Mouse (Mus musculus) urinary bladder, adult 2 months (tissue): ENCODE results near the gene Slc25a10. TPM values are rescaled to one million over a fixed set of nuclear protein-coding genes. Genes with fewer than 3 reads are reported as not detected.

Experiments used
- DNase-seq: peaks from one replicate; pipeline ENCODE4 v3.0.0; 2022; ENCODE audit warnings: low spot score
- polyA plus RNA-seq: library from polyadenylated mRNA; depleted of rRNA; stranded (reverse); fragments of >200 nt; gene quantifications from 2 replicates; pipeline ENCODE4 v1.2.3, GENCODE M21; 2012

The Slc25a10 gene
- polyA plus RNA-seq, 1 experiment: 115 TPM

DNA sequence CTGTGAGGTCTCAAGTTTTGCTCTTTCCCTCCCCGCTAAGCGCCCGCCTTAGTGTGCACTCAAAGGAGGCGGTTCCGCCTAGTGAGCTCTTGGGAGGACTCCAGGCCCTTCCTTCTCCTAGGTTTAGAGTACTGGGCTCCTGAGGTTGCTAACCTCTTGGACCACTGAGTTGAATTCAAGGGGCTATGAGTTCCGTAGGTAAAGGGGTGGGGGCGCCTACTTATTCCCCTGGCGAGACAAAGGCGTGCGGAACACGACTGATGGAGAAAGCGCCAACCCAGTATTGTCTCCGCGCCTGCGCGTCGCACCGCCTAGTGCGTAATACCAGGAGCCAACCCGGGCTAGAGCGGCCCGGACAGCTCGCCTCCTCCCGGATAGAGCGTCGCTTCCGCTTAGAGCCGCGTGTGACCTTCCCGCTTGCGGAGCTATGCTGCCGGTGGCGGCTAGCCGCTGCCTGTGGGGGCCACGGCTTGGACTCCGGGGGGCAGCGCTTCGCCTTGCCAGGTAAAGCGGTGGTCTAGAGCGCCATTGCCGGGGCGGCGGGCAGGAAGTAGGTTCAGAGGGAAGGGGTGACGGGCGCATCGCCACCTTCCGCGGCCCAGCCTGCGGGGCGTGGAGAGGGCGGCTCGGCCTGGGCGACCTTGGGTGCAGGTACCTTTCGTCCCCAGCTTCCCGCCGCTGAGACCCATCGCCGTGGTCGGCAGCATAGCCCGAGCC, 7.2 kb upstream of the Slc25a10 start, which contains the start of gene Mrpl12:
TSS of gene Mrpl12 (plus strand) at position 349 of the 717 bp plus-strand sequence.
- peak; percentile 78 for DNase-seq

DNA sequence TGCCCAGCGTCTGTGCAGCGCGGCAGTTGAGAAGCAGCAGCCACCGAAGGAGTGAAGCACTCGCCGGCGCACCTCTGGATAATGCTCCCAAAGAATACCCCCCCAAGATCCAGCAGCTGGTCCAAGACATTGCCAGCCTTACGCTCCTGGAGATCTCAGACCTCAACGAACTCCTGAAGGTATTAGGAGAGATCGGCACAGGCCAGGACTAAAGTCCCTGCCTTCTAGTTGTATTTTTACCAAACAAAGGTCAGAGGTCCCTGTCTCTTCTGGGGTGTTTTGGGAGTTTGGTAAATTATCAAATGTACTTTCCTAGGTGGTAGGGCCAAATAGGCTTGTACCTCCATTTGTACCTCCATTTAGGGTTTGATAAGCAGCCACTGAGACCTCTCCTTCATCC, 6.4 kb upstream of the Slc25a10 start:
- no peak for DNase-seq

DNA sequence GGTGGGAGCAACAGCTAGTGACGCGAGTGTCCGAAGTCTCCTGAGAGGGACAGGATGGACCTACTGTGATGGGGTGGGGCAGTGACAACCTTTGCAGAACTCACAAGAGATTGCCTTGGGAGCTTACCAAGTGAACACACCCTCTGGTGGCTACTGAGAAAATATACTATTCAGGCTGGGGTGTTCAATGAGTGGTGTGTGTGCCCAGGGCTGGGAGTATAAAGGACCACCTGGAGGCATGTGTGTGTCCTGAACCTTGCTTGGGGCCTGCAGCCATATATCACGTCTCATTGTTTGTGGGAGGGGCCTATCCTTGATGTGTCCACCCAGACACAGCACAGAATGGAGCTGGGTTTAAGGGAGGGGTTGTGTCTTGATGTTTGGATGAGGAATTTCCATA, 3.1 kb upstream of the Slc25a10 start:
- DNase-seq: no peak

DNA sequence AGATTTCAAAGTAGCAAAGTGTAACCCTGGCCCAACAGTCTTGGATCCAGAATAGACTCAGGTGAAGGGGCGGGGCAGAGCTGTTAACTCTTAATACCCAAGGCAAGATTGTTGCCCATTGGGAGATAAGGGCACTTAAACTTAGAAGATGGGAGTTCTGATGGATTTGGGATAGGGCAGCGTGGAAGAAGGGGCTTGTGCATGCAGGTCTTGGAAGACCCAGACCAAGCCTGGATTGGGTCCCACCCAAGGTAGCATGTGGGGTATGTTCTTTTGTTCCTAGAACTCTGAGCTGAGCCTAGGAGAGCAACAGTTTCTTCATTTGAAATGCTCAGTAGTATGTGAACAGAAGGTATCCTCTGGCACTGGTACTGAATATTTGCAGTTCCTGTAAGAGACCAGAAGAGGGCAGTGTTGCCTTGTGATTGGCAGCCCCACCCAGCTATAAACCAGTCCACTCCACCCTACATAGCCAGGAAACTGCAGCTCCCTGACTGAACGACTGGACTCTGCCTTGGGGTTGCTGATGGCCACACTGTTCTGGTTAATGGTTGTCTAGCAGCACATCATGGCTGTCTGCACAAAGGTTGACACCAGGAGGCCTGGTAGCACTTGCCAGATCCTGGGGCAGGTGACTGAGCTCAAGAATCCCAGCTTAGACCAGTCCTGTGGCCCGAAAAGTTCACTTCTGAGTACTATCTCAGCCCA, 2.4 kb upstream of the Slc25a10 start:
- DNase-seq: no peak

DNA sequence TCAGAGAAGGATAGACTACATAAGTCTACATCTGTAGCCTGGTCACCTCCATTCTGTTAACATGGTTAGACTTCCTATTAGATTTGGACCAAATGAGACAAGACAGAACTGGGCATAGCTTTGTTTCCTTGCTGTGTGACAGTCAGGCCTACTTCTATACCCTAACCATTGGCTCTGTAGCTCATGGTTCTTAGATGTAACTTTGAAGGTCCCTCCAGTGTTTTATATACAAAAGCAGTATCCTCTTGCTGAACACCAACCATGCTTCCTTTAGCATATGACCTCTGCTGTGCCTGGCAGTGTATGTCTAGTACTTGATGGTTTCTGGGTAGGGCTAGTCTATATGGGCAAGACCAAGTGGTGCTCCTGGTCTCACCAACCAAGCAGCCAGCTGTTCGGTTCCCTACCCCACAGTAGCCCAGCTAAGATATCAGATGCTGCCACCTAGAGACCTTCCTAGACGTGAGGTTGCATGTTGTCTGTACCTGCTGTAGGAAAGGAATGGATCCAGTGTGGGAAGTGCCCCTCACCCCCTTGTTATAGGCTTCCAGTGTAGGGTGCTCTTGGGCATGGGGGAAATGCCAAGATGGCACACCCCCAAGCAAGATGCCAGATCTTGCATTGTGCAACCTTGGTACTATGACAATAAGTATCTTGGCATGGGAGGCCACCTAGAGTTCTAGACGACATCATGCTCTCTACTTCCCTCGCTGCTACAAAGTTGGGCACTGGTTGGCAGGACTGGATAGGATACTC, 1.2 kb upstream of the Slc25a10 start:
- DNase-seq: no peak

DNA sequence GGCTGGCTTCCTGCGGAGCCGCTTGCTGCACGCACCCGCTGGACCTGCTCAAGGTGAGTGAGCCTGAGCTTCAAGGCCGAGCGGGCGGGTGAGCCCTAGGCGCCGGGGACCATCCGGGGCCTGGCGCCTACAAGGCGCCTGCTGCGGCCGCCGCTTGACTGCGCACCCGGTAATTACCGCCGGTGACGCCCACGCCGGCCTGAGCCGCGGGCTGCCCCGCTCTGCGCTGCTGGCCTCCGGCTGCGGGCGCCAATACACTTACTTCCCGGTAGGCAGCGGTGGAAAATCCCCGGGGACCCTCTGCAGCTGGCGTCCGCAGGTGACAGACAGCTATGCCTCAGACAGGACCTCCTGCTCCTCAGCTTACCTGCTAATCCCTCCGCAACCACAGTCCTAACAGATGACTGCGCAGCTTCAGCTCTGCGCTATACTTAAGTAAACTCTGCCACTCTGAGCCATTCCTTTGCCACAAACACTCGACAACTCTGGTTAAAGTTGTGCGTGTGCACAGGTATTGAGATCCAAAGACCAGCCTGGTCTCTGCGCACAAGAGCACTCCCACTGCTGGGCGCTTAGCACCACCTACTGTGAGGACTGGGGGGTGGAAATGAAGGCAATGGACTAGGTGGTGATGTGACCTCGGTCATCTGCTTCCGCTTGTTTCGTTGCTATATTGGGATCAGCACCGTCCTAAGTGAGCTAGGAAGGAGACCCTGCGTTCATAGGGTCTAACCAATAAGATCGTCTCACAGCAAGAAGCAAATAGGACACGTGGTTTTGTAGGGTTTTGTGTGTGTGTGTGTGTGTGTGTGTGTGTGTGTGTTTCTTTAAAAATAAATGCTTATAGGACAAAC, 611 bp downstream of the Slc25a10 start:
- no peak for DNase-seq

DNA sequence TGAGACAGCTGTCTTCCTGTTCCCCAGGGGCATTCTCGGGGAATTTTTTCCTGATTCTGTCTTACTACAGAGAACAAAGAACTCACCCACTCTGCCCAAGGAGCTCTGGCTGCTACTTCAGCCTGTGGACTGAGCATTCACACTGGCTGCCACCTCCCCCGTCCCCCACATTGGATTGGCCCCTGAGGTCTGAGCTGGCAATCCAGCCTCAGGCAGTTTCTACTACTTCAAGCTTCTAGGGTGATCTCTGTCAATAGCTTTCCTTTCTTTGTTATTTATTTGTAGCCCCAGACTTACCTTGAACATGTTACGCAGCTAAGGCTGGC, 1.2 kb downstream of the Slc25a10 start:
- DNase-seq: no peak

DNA sequence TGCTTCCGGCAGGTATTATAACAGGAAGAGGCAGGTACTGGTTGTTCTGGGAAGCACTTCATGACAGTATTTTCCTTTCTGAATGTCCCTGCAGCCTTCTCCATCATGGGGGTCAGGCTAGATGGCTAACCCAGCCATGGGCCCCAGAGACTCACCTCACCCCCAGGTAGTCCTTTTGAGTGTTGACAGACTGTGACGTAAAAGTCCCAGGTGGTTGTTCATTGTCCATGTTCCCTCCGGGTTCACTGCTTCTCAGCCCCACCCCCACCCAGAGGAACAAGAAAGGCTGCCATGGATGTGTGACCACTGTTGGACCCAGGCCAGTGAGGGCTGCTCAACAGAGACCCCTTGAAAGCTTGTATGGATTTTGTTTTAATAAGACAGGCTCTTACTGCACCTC, 1.7 kb downstream of the Slc25a10 start:
- no peak for DNase-seq

DNA sequence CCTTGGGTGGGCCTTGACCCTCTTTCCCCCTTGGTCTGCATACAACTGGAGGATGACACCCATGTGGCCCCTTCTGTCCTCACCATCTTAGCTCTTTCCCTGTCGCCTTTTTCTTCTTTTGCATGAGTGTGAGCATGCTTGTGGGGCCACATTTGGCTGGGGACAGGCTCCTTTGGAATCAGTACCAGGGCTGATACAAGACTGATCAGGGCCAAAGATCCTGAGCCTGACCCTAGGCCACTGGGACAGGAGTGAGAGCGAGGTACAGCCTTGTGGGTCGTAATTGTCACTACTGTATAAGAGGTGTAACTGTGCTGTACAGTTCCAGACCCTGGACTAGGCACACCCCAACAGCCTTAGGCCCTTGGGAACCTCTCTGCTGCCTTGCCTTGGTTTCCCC, 2.3 kb downstream of the Slc25a10 start:
- DNase-seq: no peak

DNA sequence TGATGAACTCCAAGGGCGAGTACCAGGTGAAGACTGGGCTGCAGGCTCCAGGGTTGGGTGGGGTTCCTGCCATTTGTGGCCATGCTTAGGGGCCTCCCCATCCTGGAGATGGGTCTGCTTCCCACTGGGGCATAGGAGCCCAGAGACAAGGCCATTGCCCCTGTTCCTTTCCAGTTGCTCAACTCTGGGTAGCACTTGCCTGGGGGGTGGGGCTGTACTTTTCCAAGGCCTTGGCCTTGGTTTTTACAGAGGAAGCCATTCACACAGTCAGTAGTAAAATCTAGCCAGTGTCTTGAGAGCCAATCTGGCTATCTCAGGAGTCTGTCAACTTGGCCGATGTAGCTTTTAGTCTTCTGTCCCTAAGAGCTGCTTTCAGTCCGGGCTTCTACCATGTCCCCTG, 5.8 kb downstream of the Slc25a10 start:
- DNase-seq: no peak

DNA sequence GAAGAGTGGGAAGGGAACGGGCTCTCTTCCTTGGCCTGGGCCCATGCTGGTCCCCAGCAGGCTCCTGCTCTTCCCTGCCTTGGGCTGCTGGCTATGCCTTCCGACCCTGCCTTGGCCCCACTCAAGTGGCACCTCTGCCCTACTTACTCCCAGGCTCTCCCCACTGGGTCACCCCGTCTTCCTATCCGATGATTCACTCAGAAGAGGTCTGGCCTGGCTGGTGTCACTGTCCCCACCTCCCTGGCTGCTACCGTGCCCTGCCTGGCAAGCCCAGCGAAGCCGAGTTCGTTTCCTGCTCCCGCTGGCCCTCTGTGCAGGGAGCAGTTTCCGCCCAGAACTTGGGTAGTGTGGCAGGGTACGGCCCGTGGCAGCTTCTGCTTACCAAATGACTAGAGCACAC, 6.6 kb downstream of the Slc25a10 start:
- DNase-seq: no peak

DNA sequence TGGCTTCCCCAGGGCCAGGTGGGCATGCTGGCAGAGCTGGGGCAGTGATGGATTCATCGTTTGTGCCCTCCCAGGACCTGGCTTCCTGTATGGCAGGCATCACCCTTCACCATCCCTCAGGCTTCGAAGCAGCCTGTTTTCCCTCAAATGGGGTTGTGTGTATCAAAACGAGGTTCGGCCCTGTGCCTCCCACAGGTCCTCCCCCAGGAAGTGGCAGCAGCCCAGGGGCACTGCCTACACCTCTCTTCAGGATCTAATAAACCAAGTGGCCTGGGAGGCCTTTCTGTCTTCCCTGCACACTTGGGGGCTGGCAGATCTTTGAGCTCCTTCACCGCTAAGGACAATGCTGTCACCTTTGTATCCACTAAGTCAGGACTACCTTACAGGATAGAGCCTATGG, 7.3 kb downstream of the Slc25a10 start:
- DNase-seq: no peak

DNA sequence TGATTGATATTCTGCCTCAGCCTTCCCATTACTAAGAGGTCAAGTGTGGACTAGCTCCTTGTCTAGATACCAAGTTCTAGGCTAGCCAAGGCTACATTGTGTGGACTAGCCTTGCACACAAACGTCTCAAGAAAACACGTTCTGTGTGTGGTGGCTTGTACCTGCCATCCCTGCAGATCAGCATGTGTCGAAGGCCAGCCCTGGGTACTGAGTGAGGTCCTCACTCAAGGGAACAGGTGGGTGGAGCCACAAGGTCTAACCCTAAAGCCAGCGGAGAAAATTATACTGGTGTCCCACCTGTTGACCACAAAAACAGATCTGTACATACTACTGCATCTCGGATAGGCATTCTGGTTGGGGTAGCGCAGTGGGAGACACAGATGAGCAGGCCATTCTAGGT, 8.3 kb downstream of the Slc25a10 start:
- DNase-seq: no peak

DNA sequence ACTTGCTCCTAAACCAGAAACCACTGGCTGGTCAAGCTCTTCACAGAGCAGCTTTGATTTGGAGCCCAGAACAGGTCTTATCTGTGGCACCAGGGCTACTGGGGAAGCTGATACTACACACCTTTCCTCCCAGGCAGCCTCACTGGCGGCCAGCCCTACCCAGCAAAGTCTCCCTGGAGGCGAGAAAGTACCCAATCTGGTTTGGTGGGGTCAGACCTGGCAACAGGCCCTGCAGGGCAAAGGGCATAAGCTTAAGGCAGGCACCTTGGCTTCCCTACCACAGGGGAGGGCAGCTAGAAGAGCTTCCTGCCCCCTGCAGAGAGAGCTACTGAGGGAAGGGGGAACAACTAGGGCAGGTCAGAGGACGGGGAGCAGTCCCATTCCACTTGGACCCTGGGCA, 8.7 kb downstream of the Slc25a10 start:
- peak; percentile 67 for DNase-seq

DNA sequence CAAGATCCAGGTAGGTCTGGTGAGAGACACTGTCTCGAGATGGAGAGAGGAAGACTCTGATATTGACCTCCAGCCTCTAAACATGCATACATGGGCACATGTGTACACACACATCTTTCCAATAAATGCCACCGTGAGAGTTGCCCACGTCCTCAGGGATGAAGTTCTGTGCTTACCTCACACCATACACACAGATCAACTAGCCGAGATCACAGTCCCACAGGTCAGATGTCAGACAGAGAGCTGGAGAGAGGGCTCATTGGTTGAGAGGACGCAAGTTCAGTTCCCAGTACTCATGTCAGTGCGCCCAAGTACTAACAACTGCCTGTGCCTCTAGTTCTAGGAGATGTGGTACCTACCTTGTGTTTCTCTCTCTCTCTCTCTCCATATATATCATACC, 9.4 kb downstream of the Slc25a10 start:
- no peak for DNase-seq

DNA sequence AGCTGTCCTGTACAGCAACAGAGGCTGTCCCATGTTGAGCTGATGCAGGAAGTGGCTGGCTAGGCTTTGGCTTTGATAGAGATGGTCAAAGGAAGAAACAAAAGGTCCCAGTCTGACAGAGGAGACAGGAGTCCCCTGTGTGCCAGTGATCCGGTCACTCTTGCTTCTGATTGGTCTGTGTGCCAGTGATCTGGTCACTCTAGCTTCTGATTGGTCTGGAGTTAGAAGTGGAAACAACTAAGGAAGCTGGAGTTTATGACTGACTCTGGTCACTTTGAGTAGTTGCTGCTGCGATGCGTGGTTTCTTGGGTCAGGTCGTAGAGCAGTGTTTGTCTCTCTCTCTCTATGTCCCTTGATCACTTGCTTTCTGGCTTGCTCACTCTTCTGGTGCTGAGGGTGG, 10.1 kb downstream of the Slc25a10 start:
- no peak for DNase-seq

DNA sequence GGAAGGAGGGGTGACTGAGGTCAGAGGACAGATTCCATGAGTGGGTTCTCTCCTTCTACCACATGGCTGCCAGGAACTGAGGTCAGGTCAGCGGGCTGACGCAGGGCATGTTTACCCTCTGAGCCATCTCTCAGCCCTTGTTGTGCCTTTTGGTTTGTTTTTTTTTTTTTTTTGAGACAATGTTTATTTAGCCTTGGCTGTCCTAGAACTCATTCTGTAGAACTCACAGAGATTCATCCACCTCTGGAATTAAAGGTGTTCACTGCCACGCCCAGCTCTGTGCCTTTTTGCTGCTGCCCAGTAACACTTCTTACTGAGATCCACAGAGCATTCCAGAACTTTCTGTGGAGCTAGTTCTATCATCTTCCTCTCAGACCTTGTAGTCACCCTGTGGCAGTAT, 14.0 kb downstream of the Slc25a10 start:
- no peak for DNase-seq

DNA sequence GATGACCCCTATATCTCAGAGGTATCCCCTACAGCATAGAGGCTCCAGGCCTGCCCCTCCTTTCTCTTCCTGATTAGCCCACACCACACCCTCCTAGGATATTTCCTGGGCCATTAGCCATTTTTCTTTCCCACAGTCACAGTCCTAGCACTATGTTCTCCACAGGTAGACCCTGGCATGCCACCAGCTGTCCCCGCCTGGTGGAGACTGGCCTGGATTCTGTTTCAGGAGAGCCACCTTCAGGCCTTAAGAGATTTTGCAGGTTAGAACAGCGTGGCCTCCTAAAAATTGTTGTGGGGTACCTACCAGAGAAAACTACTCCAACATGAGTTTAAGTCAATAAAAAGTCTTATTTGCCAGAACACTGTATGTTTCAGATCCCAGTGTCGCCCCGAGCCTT, 15.3 kb downstream of the Slc25a10 start:
- DNase-seq: no peak

DNA sequence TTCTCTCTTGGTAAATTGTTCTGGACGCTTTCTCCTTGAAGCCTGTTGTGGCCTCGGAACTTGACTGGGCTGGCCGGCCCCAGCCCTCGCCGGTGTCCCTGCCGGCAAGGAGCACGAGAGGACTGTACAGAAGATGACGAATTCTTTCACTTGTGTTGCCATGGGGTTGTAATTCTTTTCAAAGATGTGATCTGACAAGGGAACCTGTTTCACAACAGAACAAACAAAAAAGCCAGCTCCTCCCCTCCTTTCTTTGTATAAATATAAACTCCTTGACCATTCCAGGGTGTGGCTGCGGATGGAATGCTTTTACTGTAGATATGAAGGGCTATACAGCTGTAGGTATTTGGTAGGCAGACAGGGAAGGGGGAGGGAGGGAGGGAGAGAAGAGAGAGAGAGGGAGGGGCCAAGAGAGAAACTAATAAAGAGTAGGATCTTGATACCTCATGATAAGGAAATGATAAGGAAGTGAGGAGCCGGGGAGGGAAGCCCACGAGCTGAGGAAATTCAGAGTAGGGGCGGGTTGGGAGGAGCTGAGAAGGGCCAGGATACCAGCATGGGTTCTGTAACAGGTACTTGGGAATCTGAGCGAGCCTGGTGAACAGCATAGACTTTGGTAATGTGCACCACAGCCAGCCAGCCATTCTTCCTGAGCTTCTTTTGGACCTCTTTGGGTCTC, 16.1 kb downstream of the Slc25a10 start:
- DNase-seq: no peak

DNA sequence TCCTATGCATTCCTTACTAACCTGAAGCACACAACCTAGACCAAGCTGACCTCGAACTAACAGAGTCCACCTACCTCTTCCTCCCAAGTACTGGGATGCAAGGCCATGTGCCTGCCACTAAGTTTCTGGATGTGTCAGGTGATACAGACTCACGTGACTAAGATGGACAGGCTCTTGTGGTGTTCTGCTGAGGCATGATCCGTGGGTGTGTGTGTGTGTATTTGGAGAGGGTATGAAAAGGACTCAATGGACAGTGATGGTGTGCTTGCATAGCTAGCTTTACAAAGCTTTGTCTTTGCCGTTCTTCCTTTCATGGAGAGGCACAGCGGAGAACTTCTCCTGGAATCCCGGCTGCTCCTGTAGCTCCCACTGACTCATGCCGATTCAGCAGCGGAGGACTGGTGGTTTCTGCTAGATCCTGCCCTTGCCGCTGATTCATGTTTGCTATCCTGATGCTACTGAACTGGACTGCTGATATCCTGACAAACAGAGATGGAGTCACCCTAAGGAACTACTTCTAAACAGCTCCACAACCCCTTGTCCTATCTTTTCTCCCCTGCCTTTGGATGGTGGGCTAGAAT, 16.7 kb downstream of the Slc25a10 start:
- DNase-seq: no peak

DNA sequence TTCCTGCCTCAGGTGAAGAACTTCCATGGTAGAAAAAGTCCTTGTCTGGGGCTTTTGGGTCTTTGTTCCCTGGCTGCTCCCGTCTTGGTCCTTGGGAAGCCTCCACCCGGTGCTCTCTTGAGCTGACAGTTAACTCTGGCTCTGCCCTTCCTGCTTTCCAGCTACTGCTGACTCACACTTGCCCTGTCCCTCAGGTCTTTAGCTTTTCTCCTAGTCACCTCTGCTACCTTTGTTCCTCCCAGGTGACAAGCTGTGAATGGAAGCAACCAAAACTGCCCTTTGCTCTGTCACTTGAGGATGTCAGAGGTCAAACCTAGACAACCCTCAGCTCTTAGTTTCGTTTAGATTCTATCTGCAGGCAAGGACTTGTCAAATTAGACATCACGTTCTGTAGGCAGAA, 18.3 kb downstream of the Slc25a10 start:
- DNase-seq: no peak
